Mouse (Mus musculus): ENCODE measurements around the gene Olfr487. TPM values are rescaled to one million over a fixed set of nuclear protein-coding genes. Genes with fewer than 3 reads are reported as not detected.
"Not testable (repeated sequence)": the region's sequence is repeated elsewhere in the genome, so short reads cannot be mapped to it uniquely, and the experiment has no call there.

Gene Olfr487
- polyA plus RNA-seq, 1 experiment from 2014 or later: not detected

GRCm38 (mm10) chr7:108172642-108173041, 41.8 kb downstream of the Olfr487 start, which contains the start of gene Olfr486:
Olfr486 (minus strand) TSS chr7:108172742.
- WGBS: 95% methylated on average over 1 of the region's 1 CpGs
- H3K9me3 ChIP-seq (ENCODE audit: control insufficient read depth, low read length); H3K4me3 ChIP-seq (ENCODE audit: low read depth, low read length); H3K27me3 ChIP-seq (ENCODE audit: control insufficient read depth, insufficient read depth, low read length); H3K4me2 ChIP-seq (replicated peaks; ENCODE audit: low read depth, low read length); ATAC-seq (ENCODE audit: low FRiP score); H3K4me1 ChIP-seq (replicated peaks; ENCODE audit: control insufficient read depth, insufficient read depth, low read length); H3K9ac ChIP-seq (ENCODE audit: low read depth, low read length); H3K27ac ChIP-seq (ENCODE audit: low read depth, low read length); H3K36me3 ChIP-seq (ENCODE audit: control insufficient read depth, insufficient read depth, low read length); DNase-seq (ENCODE audit: low spot score): not testable (repeated sequence)

- no peak for DNase-seq (ENCODE audit: low spot score)
- no peak for ATAC-seq (ENCODE audit: low FRiP score)
- no peaks in the 10 kb centered on the region for H3K4me1 ChIP-seq (replicated peaks; ENCODE audit: control insufficient read depth, insufficient read depth, low read length)
- H3K9me3 ChIP-seq (ENCODE audit: control insufficient read depth, low read length): no peaks in the 10 kb centered on the region
- no peaks in the 10 kb centered on the region for H3K27me3 ChIP-seq (ENCODE audit: control insufficient read depth, insufficient read depth, low read length)
- no peak within 1 kb of the TSS for H3K27ac ChIP-seq (ENCODE audit: low read depth, low read length)
- H3K4me2 ChIP-seq (replicated peaks; ENCODE audit: low read depth, low read length): no peak within 1 kb of the TSS
- no peak within 1 kb of the TSS for H3K4me3 ChIP-seq (ENCODE audit: low read depth, low read length)
- H3K9ac ChIP-seq (ENCODE audit: low read depth, low read length): no peak within 1 kb of the TSS
- H3K36me3 ChIP-seq (ENCODE audit: control insufficient read depth, insufficient read depth, low read length): no peaks in the 10 kb centered on the region
Observed at GRCm38 (mm10) chr7:108159771-108160170, 54.7 kb downstream of the Olfr487 start, which contains the start of gene Olfr485. Olfr485 (minus strand) TSS chr7:108159871.

Other genes with a start within 250 kb of the Olfr487 start
- not detected in 2 replicates for gene Olfr476, start 249.8 kb downstream of the Olfr487 start, polyA plus RNA-seq (2014; fragmentation: Nextera tagmentation; extraction: Ambion mirVana)
- not detected in 2 replicates for gene Olfr477, start 227.9 kb downstream of the Olfr487 start, polyA plus RNA-seq (2014; fragmentation: Nextera tagmentation; extraction: Ambion mirVana)
- not detected in 2 replicates for gene Olfr478, start 180.6 kb downstream of the Olfr487 start, polyA plus RNA-seq (2014; fragmentation: Nextera tagmentation; extraction: Ambion mirVana)
- not detected in 2 replicates for gene Olfr479, start 163.9 kb downstream of the Olfr487 start, polyA plus RNA-seq (2014; fragmentation: Nextera tagmentation; extraction: Ambion mirVana)
- not detected in 2 replicates for gene Olfr480, start 147.3 kb downstream of the Olfr487 start, polyA plus RNA-seq (2014; fragmentation: Nextera tagmentation; extraction: Ambion mirVana)
- gene Olfr481, start 134.8 kb downstream of the Olfr487 start, polyA plus RNA-seq (2014; fragmentation: Nextera tagmentation; extraction: Ambion mirVana): not detected in 2 replicates
- gene Olfr482, start 117.0 kb downstream of the Olfr487 start, polyA plus RNA-seq (2014; fragmentation: Nextera tagmentation; extraction: Ambion mirVana): 0.07 TPM in 1 of 2 replicates, not detected in the other
- not detected in 2 replicates for gene Olfr483, start 113.8 kb downstream of the Olfr487 start, polyA plus RNA-seq (2014; fragmentation: Nextera tagmentation; extraction: Ambion mirVana)
- not detected in 2 replicates for gene Olfr484, start 87.2 kb downstream of the Olfr487 start, polyA plus RNA-seq (2014; fragmentation: Nextera tagmentation; extraction: Ambion mirVana)
- gene Olfr485, start 54.8 kb downstream of the Olfr487 start, polyA plus RNA-seq (2014; fragmentation: Nextera tagmentation; extraction: Ambion mirVana): not detected in 2 replicates
- gene Olfr486, start 41.9 kb downstream of the Olfr487 start, polyA plus RNA-seq (2014; fragmentation: Nextera tagmentation; extraction: Ambion mirVana): not detected in 2 replicates
- gene Olfr488, start 43.7 kb upstream of the Olfr487 start, polyA plus RNA-seq (2014; fragmentation: Nextera tagmentation; extraction: Ambion mirVana): not detected in 2 replicates
- not detected in 2 replicates for gene Olfr490, start 74.3 kb upstream of the Olfr487 start, polyA plus RNA-seq (2014; fragmentation: Nextera tagmentation; extraction: Ambion mirVana)
- gene Olfr491, start 98.8 kb upstream of the Olfr487 start, polyA plus RNA-seq (2014; fragmentation: Nextera tagmentation; extraction: Ambion mirVana): not detected in 2 replicates
- gene Olfr492, start 109.0 kb upstream of the Olfr487 start, polyA plus RNA-seq (2014; fragmentation: Nextera tagmentation; extraction: Ambion mirVana): not detected in 2 replicates
- gene Olfr493, start 132.3 kb upstream of the Olfr487 start, polyA plus RNA-seq (2014; fragmentation: Nextera tagmentation; extraction: Ambion mirVana): not detected in 2 replicates
- gene Olfr494, start 150.7 kb upstream of the Olfr487 start, polyA plus RNA-seq (2014; fragmentation: Nextera tagmentation; extraction: Ambion mirVana): not detected in 2 replicates
- gene Olfr495, start 178.5 kb upstream of the Olfr487 start, polyA plus RNA-seq (2014; fragmentation: Nextera tagmentation; extraction: Ambion mirVana): not detected in 2 replicates
- gene Olfr497, start 205.8 kb upstream of the Olfr487 start, polyA plus RNA-seq (2014; fragmentation: Nextera tagmentation; extraction: Ambion mirVana): not detected in 2 replicates

All from hindbrain, embryonic 11.5 days (tissue).